ENCODE assay signal across 37 mouse cellular contexts in the genomic region with DNA sequence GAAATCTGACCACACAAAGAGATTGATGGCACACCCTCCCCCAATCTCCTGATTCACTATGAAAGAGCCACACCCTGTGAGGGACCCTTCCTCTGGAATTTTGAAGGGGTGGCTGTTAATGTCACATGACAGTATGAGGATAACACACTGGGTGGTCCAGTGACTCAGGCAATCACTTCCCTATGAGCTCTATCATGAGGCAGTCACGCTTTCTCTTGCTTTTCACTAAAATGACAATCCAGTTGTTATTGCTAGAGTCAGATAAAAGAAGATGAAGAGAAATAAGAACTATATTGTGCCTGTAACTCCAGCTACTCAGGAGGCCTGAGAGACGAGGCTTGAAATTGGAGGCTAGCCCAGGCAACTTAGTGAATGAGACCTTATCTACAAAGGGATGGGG. TPM values are rescaled to one million over a fixed set of nuclear protein-coding genes. Genes with fewer than 3 reads are reported as not detected.
DNase-seq lines count a peak whose midpoint lies in the region; ATAC-seq and TF ChIP-seq lines count a peak whose summit lies in the region.
"Had no signal": no experiment of that assay in that cellular context is flagged by ENCODE, and none has a peak within 500 bp of the region (broad histone marks: within the 10 kb centered on the region; RNA-seq: fewer than 3 reads in every experiment).

No protein-coding gene starts in this region.

- H3K36me3 ChIP-seq in ES-Bruce4 (ENCODE audit: control insufficient read depth, insufficient read depth, low read length, poor library complexity, severe bottlenecking), result no peaks in the 10 kb centered on the region
- H3K36me3 ChIP-seq in macrophage (ENCODE audit: inconsistent target), result no peaks in the 10 kb centered on the region
- H3K36me3 ChIP-seq in embryonic facial prominence, embryonic 10.5 days (replicated peaks), result no peaks in the 10 kb centered on the region
- H3K36me3 ChIP-seq: embryonic facial prominence, embryonic 15.5 days; heart, embryonic 12.5 days; liver, embryonic 13.5 days; midbrain, embryonic 13.5 days had no signal

- H3K9ac ChIP-seq in ES-Bruce4 (ENCODE audit: low read depth, poor library complexity, severe bottlenecking), result no peak overlapping the region
- H3K9ac ChIP-seq: embryonic facial prominence, embryonic 15.5 days; heart, embryonic 12.5 days; hindbrain, embryonic 14.5 days; liver, embryonic 13.5 days; midbrain, embryonic 13.5 days had no signal

- no peaks in the 10 kb centered on the region for H3K4me1 ChIP-seq in ES-Bruce4 (ENCODE audit: control insufficient read depth, insufficient read depth, low read length)
- peaks cover 16% of the 10 kb centered on the region for H3K4me1 ChIP-seq in embryonic facial prominence, embryonic 10.5 days

- no peaks in the 10 kb centered on the region for H3K27me3 ChIP-seq in ES-Bruce4 (ENCODE audit: control insufficient read depth, insufficient read depth, low read length, poor library complexity, severe bottlenecking)
- H3K27me3 ChIP-seq in embryonic facial prominence, embryonic 10.5 days (replicated peaks; ENCODE audit: low read depth, poor library complexity, severe bottlenecking), result no peaks in the 10 kb centered on the region
- H3K27me3 ChIP-seq: CH12.LX; embryonic facial prominence, embryonic 15.5 days; heart, embryonic 12.5 days; liver, embryonic 13.5 days; midbrain, embryonic 13.5 days had no signal

- no peak for DNase-seq in layer of hippocampus, adult 2 months (ENCODE audit: low spot score in 2 of 2)
- no peak for DNase-seq in layer of hippocampus, postnatal 25 days (ENCODE audit: extremely low spot score in 1 of 2, low spot score in 1 of 2)
- DNase-seq in ZHBTc4 (ENCODE audit: low read depth, low spot score), result peak; percentile 67
- no peak for DNase-seq in embryonic facial prominence, embryonic 10.5 days (ENCODE audit: low spot score)
- DNase-seq in right cerebral cortex, adult 2 months (ENCODE audit: low spot score in 2 of 2), result no peak
- DNase-seq: adrenal gland, adult 8-10 months; cerebellum, adult 11-12 months; cerebellum, adult 9-11 months; gastrocnemius, postnatal 25 days; heart, adult 18-20 months; kidney, adult 11 months; kidney, postnatal 14 days; left cerebral cortex, postnatal 4 days; liver, embryonic 13.5 days; lung, adult 18-20 months; lung, postnatal 4 days; right cerebral cortex, adult 18-20 months; right cerebral cortex, postnatal 4 days; thymus, adult 18-20 months; thymus, postnatal 25 days had no signal

- TF ChIP-seq POLR2A in ES-Bruce4 (IDR thresholded peaks at IDR 0.05; ENCODE audit: insufficient read depth, low read length), result no peak

- peak overlapping the region; percentile 20; the same call in 1 of the 2 replicates for H3K27ac ChIP-seq in layer of hippocampus, adult 2 months
- H3K27ac ChIP-seq in ES-Bruce4 (ENCODE audit: insufficient read depth, low read length), result 0 out of 2 replicates have a peak overlapping the region, but pooled peaks have one; percentile 0
- H3K27ac ChIP-seq in macrophage, result peak overlapping the region; percentile 99
- no peak overlapping the region for H3K27ac ChIP-seq in embryonic facial prominence, embryonic 10.5 days (replicated peaks)
- H3K27ac ChIP-seq: embryonic facial prominence, embryonic 15.5 days; hindbrain, embryonic 14.5 days; liver, embryonic 13.5 days; midbrain, embryonic 13.5 days had no signal

- H3K9me3 ChIP-seq in ES-Bruce4 (replicated peaks; ENCODE audit: control insufficient read depth, insufficient read depth, low read length, poor library complexity, severe bottlenecking), result no peaks in the 10 kb centered on the region
- H3K9me3 ChIP-seq in embryonic facial prominence, embryonic 10.5 days, result no peaks in the 10 kb centered on the region
- H3K9me3 ChIP-seq: embryonic facial prominence, embryonic 15.5 days; heart, embryonic 12.5 days; liver, embryonic 13.5 days; midbrain, embryonic 13.5 days had no signal

- ATAC-seq in CD4-positive, CD25-positive, alpha-beta regulatory T cell, adult 4 months, result no peak
- ATAC-seq: forebrain, embryonic 16.5 days; lung, postnatal 0 days; midbrain, embryonic 13.5 days had no signal

- TF ChIP-seq CTCF in layer of hippocampus, adult 2 months (conservative IDR thresholded peaks at IDR 0.05), result no peak
- no peak for TF ChIP-seq CTCF in ES-Bruce4 (IDR thresholded peaks at IDR 0.05; ENCODE audit: low read depth, low read length)

- no peaks in the 10 kb centered on the region for H3K79me2 ChIP-seq in macrophage (ENCODE audit: inconsistent target)

- WGBS in macrophage (ENCODE audit: missing documents), result 78% methylated on average over 2 of the region's 2 CpGs
- WGBS in embryonic facial prominence, embryonic 10.5 days, result 82% methylated on average over 2 of the region's 2 CpGs

- TF ChIP-seq EP300 in ES-Bruce4 (IDR thresholded peaks at IDR 0.05; ENCODE audit: insufficient read depth, low read depth, low read length), result no peak

- H3K4me3 ChIP-seq in layer of hippocampus, adult 2 months, result no peak overlapping the region
- H3K4me3 ChIP-seq in ES-Bruce4 (ENCODE audit: low read depth, low read length), result no peak overlapping the region
- H3K4me3 ChIP-seq in macrophage (ENCODE audit: inconsistent target), result no peak overlapping the region
- no peak overlapping the region for H3K4me3 ChIP-seq in embryonic facial prominence, embryonic 10.5 days
- H3K4me3 ChIP-seq: embryonic facial prominence, embryonic 15.5 days; heart, embryonic 12.5 days; liver, embryonic 13.5 days; midbrain, embryonic 13.5 days had no signal

RNA-seq across cellular contexts. Expression of a gene that starts 12.2 kb away (rescaled TPM):
- not detected for total RNA-seq in layer of hippocampus, adult 2 months (2021)
- not detected for total RNA-seq in layer of hippocampus, postnatal 25 days (2021)
- polyA plus RNA-seq in ES-Bruce4 (2011; ENCODE audit: insufficient read depth, insufficient read length, low read depth, missing spikeins), result not detected in 2 replicates
- total RNA-seq in macrophage (2018; cell fraction: chromatin; rRNA removed), result not detected
- not detected for total RNA-seq in macrophage (2018; cell fraction: cytosol; rRNA removed)
- total RNA-seq in macrophage (2018; cell fraction: nucleus; rRNA removed), result not detected
- polyA plus RNA-seq in macrophage (2018), result not detected in 3 replicates
- polyA plus RNA-seq in embryonic facial prominence, embryonic 10.5 days (2016; fragmentation: Nextera tagmentation; extraction: Ambion mirVana), result not detected in 2 replicates
- not detected for polyA plus RNA-seq in CD4-positive, CD25-positive, alpha-beta regulatory T cell, adult 4 months (2017; shearing (Covaris generic))
- total RNA-seq: CH12.LX; common myeloid progenitor, adult 5-6 weeks; gastrocnemius, postnatal 25 days; hematopoietic stem cell, adult 5-6 weeks; layer of hippocampus, postnatal 10 days; megakaryocyte-erythroid progenitor cell, adult 5-6 weeks had no signal
- polyA plus RNA-seq: forebrain, embryonic 16.5 days; heart, embryonic 12.5 days; hindbrain, embryonic 14.5 days; kidney, embryonic 14.5 days; limb, embryonic 14.5 days; liver, embryonic 13.5 days; midbrain, embryonic 13.5 days; neural tube, embryonic 14.5 days had no signal

RNA-seq across cellular contexts. Expression of a gene that starts 59.9 kb away (rescaled TPM):
- 100 to 1,000 TPM; 133 to 162 TPM for total RNA-seq in layer of hippocampus, adult 2 months (2021)
- 100 to 1,000 TPM; 142 to 167 TPM for total RNA-seq in layer of hippocampus, postnatal 25 days (2021)
- polyA plus RNA-seq in ES-Bruce4 (2011; ENCODE audit: insufficient read depth, insufficient read length, low read depth, missing spikeins), result 14.8 and 23.3 TPM in 2 replicates
- 1 to 10 TPM in 8 of 26 experiments, under 1 TPM in 8, not detected in 10; 0.26 to 9.3 (median 1.3) TPM for total RNA-seq in macrophage (2018; cell fraction: chromatin; rRNA removed)
- total RNA-seq in macrophage (2018; cell fraction: cytosol; rRNA removed), result 1 to 10 TPM in 19 of 26 experiments, under 1 TPM in 7; 0.54 to 2.8 (median 1.3) TPM
- 1 to 10 TPM in 11 of 26 experiments, under 1 TPM in 14, not detected in 1; 0.14 to 7.3 (median 0.85) TPM for total RNA-seq in macrophage (2018; cell fraction: nucleus; rRNA removed)
- polyA plus RNA-seq in macrophage (2018), result 1.3 to 2.5 TPM (median 2.1 TPM) in 3 replicates
- polyA plus RNA-seq in embryonic facial prominence, embryonic 10.5 days (2016; fragmentation: Nextera tagmentation; extraction: Ambion mirVana), result 15.6 and 18.4 TPM in 2 replicates
- 10 to 100 TPM; 33.5 to 34.3 TPM for polyA plus RNA-seq in CD4-positive, CD25-positive, alpha-beta regulatory T cell, adult 4 months (2017; shearing (Covaris generic))
